Mouse (Mus musculus) hematopoietic multipotent progenitor cell, adult 10-12 weeks (in vitro differentiated cells): ENCODE results near the gene Runx1. TPM values are rescaled to one million over a fixed set of nuclear protein-coding genes. Genes with fewer than 3 reads are reported as not detected.

Experiments used
- polyA plus RNA-seq: library from polyadenylated mRNA; stranded (reverse); fragments of >175 nt; gene quantifications from 2 replicates; pipeline ENCODE4 v1.2.3, GENCODE M21; 2012; ENCODE audit warnings: low replicate concordance

The Runx1 gene
- polyA plus RNA-seq = 135 and 267 TPM in 2 replicates

DNA sequence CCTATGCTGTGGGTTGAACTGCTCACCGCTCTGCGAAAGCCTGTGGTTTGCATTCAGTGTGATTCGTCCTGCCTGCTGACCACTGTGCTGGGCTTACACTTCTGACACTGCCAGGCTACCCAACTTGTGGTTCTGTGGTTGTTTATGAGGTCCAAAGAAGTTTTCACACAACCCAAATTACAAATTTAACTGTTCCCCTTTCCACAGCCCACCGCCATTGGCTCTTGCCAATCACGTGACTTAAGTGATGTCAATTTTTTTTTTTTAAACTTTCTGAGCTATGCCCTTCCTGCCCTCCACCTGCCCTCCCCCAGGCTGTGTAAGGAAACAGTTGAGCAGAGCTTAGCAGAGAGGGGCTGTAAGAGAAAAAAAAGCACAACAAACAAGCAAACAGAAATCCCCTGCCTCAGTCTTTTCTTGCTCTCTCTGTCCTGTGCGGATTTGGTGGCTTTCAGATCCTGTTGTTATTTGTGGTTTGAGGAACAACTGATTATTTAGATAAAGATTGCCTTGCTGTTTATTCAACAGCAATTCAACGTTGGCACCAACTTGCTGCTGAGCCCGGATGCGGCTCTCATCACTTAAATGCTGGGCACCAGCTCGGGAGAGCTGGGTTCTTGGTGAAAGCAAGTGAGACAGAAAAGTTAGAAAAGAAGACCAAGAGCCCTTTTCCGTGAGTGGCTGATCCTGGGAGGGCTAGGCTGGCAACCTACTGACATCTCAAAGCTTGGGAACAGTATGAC lies at the start of gene Runx1:
TSS of gene Runx1 (minus strand) at position 242 of the 743 bp plus-strand sequence.

